Mouse (Mus musculus) kidney, postnatal 25 days (tissue): Measurements from ENCODE around the gene Rbm19.

Experiments used
- DNase-seq, 2 experiments: peaks; one replicate each; pipeline ENCODE4 v3.0.0; 2021; ENCODE audit warnings: mixed read lengths in 2 of 2

Rbm19 gene

GRCm38 (mm10) chr5:120207492-120207891, 91.2 kb downstream of the Rbm19 start:
- DNase-seq, result no peak

- no peak for DNase-seq
Measured at GRCm38 (mm10) chr5:120210668-120211067, 94.4 kb downstream of the Rbm19 start.

GRCm38 (mm10) chr5:120211182-120211581, 94.9 kb downstream of the Rbm19 start:
- peak; percentile 37 to 53 for DNase-seq

- no peak for DNase-seq
Measured at GRCm38 (mm10) chr5:120214511-120214910, 98.2 kb downstream of the Rbm19 start.

GRCm38 (mm10) chr5:120221216-120221615, 105.0 kb downstream of the Rbm19 start:
- no peak for DNase-seq

- no peak for DNase-seq
Measured at GRCm38 (mm10) chr5:120225383-120225782, 109.1 kb downstream of the Rbm19 start.

GRCm38 (mm10) chr5:120228613-120229409, 112.5 kb downstream of the Rbm19 start:
- DNase-seq, result no peak

GRCm38 (mm10) chr5:120231435-120232147, 115.3 kb downstream of the Rbm19 start:
- no peak for DNase-seq

GRCm38 (mm10) chr5:120235147-120235546, 118.9 kb downstream of the Rbm19 start:
- no peak for DNase-seq

- DNase-seq, result no peak
Measured at GRCm38 (mm10) chr5:120235571-120235970, 119.3 kb downstream of the Rbm19 start.

- DNase-seq, result no peak
Measured at GRCm38 (mm10) chr5:120240071-120240470, 123.8 kb downstream of the Rbm19 start.

- DNase-seq, result no peak
Measured at GRCm38 (mm10) chr5:120245336-120245735, 129.1 kb downstream of the Rbm19 start.
